Mouse (Mus musculus): Measurements from ENCODE around the gene Ndc1.

- no peak for TF ChIP-seq CTCF (IDR thresholded peaks at IDR 0.05; ENCODE audit: low read depth, low read length)
- TF ChIP-seq EP300 (IDR thresholded peaks at IDR 0.05; ENCODE audit: insufficient read depth, low read depth, low read length), result no peak
- no peak for TF ChIP-seq POLR2A (IDR thresholded peaks at IDR 0.05; ENCODE audit: insufficient read depth, low read length)
These were observed 30.1 kb upstream of the Ndc1 start for GRCm38 (mm10) chr4:107337455-107337854.

All from ES-Bruce4 (cell line).